Mouse (Mus musculus) hindbrain, embryonic 10.5 days (tissue): ENCODE data around the gene Myh6. TPM values are rescaled to one million over a fixed set of nuclear protein-coding genes. Genes with fewer than 3 reads are reported as not detected.
"Not testable (repeated sequence)": the region's sequence is repeated elsewhere in the genome, so short reads cannot be mapped to it uniquely, and the experiment has no call there.

ENCODE experiments used
- DNase-seq: peaks from one replicate; pipeline ENCODE4 v3.0.0-alpha.2; 2017; ENCODE audit warnings: low spot score
- H3K27ac ChIP-seq: fragments of 300-500 bp; sonication (generic); 2 replicates; pipeline ENCODE4 v1.5.1; 2016; ENCODE audit warnings: mild to moderate bottlenecking, moderate library complexity
- H3K27me3 ChIP-seq: fragments of 300-500 bp; sonication (generic); 2 replicates; pipeline ENCODE4 v1.6.1; 2016; ENCODE audit warnings: mild to moderate bottlenecking; ENCODE audit not compliant: poor library complexity, insufficient read depth, severe bottlenecking
- H3K36me3 ChIP-seq: fragments of 300-500 bp; sonication (generic); 2 replicates; pipeline ENCODE4 v1.6.1; 2016; ENCODE audit warnings: mild to moderate bottlenecking, moderate library complexity
- H3K4me1 ChIP-seq: fragments of 300-500 bp; sonication (generic); replicated peaks from 2 replicates; pipeline ENCODE4 v1.6.1; 2016; ENCODE audit warnings: mild to moderate bottlenecking
- H3K4me3 ChIP-seq: fragments of 300-500 bp; sonication (generic); 2 replicates; pipeline ENCODE4 v1.5.1; 2016; ENCODE audit warnings: mild to moderate bottlenecking, moderate library complexity
- H3K9me3 ChIP-seq: fragments of 300-500 bp; sonication (generic); 2 replicates; pipeline ENCODE4 v1.6.1; 2016; ENCODE audit warnings: mild to moderate bottlenecking, moderate library complexity
- WGBS: fragments of 180-500 bp; shearing (Covaris S2); methylation state at CpG from one replicate; pipeline ENCODE4 v1.1.7; 2016; 5-methylcytosine and 5-hydroxymethylcytosine counted together
- polyA plus RNA-seq: library from polyadenylated mRNA; unstranded; fragments of >200 nt; fragmentation: Nextera tagmentation; extraction: Ambion mirVana; gene quantifications from 2 replicates; pipeline ENCODE4 v1.2.1, GENCODE M21; 2016

Myh6 gene
- polyA plus RNA-seq, 1 experiment from 2014 or later: 0.63 TPM

- Histone ChIP-seq H3K36me3 (no peaks in the 10 kb centered on the region), H3K27me3 (peaks cover 4% of the 10 kb centered on the region; the same call in 1 of the 2 replicates), H3K9me3 (no peaks in the 10 kb centered on the region), H3K4me1 (peaks cover 37% of the 10 kb centered on the region), H3K27ac (no peak overlapping the region), H3K4me3 (no peak overlapping the region)
- 93% methylated on average over 10 of the region's 10 CpGs for WGBS
- no peak for DNase-seq
Observed at GRCm38 (mm10) chr14:54992196-54992595, 25.5 kb upstream of the Myh6 start.

- no peak for DNase-seq
- no peak overlapping the region for H3K27ac ChIP-seq
- peaks cover 15% of the 10 kb centered on the region for H3K4me1 ChIP-seq
- H3K27me3 ChIP-seq: peaks cover 4% of the 10 kb centered on the region; the same call in 1 of the 2 replicates
- H3K4me3 ChIP-seq: no peak overlapping the region
- H3K9me3 ChIP-seq: no peaks in the 10 kb centered on the region
- H3K36me3 ChIP-seq: no peaks in the 10 kb centered on the region
- WGBS: 90% methylated on average over 8 of the region's 8 CpGs
Observed at GRCm38 (mm10) chr14:54989886-54990441, 23.2 kb upstream of the Myh6 start.

GRCm38 (mm10) chr14:54988882-54989281 is 22.2 kb upstream of the Myh6 start:
- Histone ChIP-seq H3K27ac (no peak overlapping the region), H3K4me3 (no peak overlapping the region), H3K9me3 (no peaks in the 10 kb centered on the region), H3K36me3 (no peaks in the 10 kb centered on the region), H3K4me1 (peaks cover 4% of the 10 kb centered on the region), H3K27me3 (peaks cover 3% of the 10 kb centered on the region; the same call in 1 of the 2 replicates)
- 93% methylated on average over 13 of the region's 13 CpGs for WGBS
- DNase-seq: no peak

- H3K4me1 ChIP-seq, H3K9me3 ChIP-seq, H3K27ac ChIP-seq, DNase-seq, H3K4me3 ChIP-seq, H3K27me3 ChIP-seq, H3K36me3 ChIP-seq: not testable (repeated sequence)
- 94% methylated on average over 9 of the region's 9 CpGs for WGBS
Observed at GRCm38 (mm10) chr14:54988350-54988874, 21.7 kb upstream of the Myh6 start.

GRCm38 (mm10) chr14:54981934-54982333 is 15.2 kb upstream of the Myh6 start:
- Histone ChIP-seq H3K27me3 (no peaks in the 10 kb centered on the region), H3K27ac (no peak overlapping the region), H3K9me3 (no peaks in the 10 kb centered on the region), H3K36me3 (no peaks in the 10 kb centered on the region), H3K4me3 (no peak overlapping the region), H3K4me1 (no peaks in the 10 kb centered on the region)
- 98% methylated on average over 7 of the region's 7 CpGs for WGBS
- DNase-seq: no peak

GRCm38 (mm10) chr14:54978664-54979063 is 11.9 kb upstream of the Myh6 start:
- Histone ChIP-seq H3K36me3 (no peaks in the 10 kb centered on the region), H3K27me3 (peaks cover 3% of the 10 kb centered on the region; the same call in 1 of the 2 replicates), H3K9me3 (no peaks in the 10 kb centered on the region), H3K4me3 (no peak overlapping the region), H3K4me1 (peaks cover 15% of the 10 kb centered on the region), H3K27ac (no peak overlapping the region)
- no peak for DNase-seq
- WGBS: 86% methylated on average over 8 of the region's 8 CpGs

GRCm38 (mm10) chr14:54976633-54977032 is 9.9 kb upstream of the Myh6 start, which contains the start of gene Gm17428:
TSS of gene Gm17428 (plus strand) at chr14:54976933.
- H3K4me1 ChIP-seq: peaks cover 20% of the 10 kb centered on the region
- no peak for DNase-seq
- H3K36me3 ChIP-seq: no peaks in the 10 kb centered on the region
- H3K27me3 ChIP-seq: peaks cover 3% of the 10 kb centered on the region; the same call in 1 of the 2 replicates
- no peak within 1 kb of the TSS for H3K27ac ChIP-seq
- no peak within 1 kb of the TSS for H3K4me3 ChIP-seq
- WGBS: 86% methylated on average over 1 of the region's 1 CpGs
- no peaks in the 10 kb centered on the region for H3K9me3 ChIP-seq

GRCm38 (mm10) chr14:54974068-54974791 is 7.5 kb upstream of the Myh6 start:
- Histone ChIP-seq H3K4me3 (no peak overlapping the region), H3K36me3 (no peaks in the 10 kb centered on the region), H3K4me1 (peaks cover 20% of the 10 kb centered on the region), H3K27me3 (peaks cover 3% of the 10 kb centered on the region; the same call in 1 of the 2 replicates), H3K9me3 (no peaks in the 10 kb centered on the region), H3K27ac (peak overlapping the region; percentile 69)
- 77% methylated on average over 6 of the region's 6 CpGs for WGBS
- DNase-seq: no peak

GRCm38 (mm10) chr14:54972786-54973185 is 6.1 kb upstream of the Myh6 start:
- not testable (repeated sequence) for H3K27me3 ChIP-seq, H3K36me3 ChIP-seq, H3K27ac ChIP-seq, H3K4me3 ChIP-seq, DNase-seq, H3K9me3 ChIP-seq
- peaks cover 20% of the 10 kb centered on the region for H3K4me1 ChIP-seq
- WGBS: 92% methylated on average over 11 of the region's 11 CpGs

GRCm38 (mm10) chr14:54968344-54968743 is 1.6 kb upstream of the Myh6 start:
- no peaks in the 10 kb centered on the region for H3K9me3 ChIP-seq
- peaks cover 1% of the 10 kb centered on the region for H3K4me1 ChIP-seq
- no peak for DNase-seq
- H3K27ac ChIP-seq: no peak overlapping the region
- no peak overlapping the region for H3K4me3 ChIP-seq
- no peaks in the 10 kb centered on the region for H3K27me3 ChIP-seq
- no peaks in the 10 kb centered on the region for H3K36me3 ChIP-seq

GRCm38 (mm10) chr14:54967874-54968273 is 1.1 kb upstream of the Myh6 start:
- H3K4me3 ChIP-seq: no peak overlapping the region
- no peaks in the 10 kb centered on the region for H3K9me3 ChIP-seq
- no peaks in the 10 kb centered on the region for H3K4me1 ChIP-seq
- H3K36me3 ChIP-seq: no peaks in the 10 kb centered on the region
- no peaks in the 10 kb centered on the region for H3K27me3 ChIP-seq
- 85% methylated on average over 3 of the region's 3 CpGs for WGBS
- H3K27ac ChIP-seq: no peak overlapping the region
- DNase-seq: no peak

- Histone ChIP-seq H3K27ac (no peak overlapping the region), H3K27me3 (no peaks in the 10 kb centered on the region; the same call in 1 of the 2 replicates), H3K4me3 (no peak overlapping the region), H3K36me3 (no peaks in the 10 kb centered on the region), H3K9me3 (no peaks in the 10 kb centered on the region), H3K4me1 (peaks cover 6% of the 10 kb centered on the region)
- WGBS: 82% methylated on average over 6 of the region's 6 CpGs
- DNase-seq: no peak
Observed at GRCm38 (mm10) chr14:54965631-54966030, 1.1 kb downstream of the Myh6 start.

- H3K9me3 ChIP-seq: no peaks in the 10 kb centered on the region
- H3K27ac ChIP-seq: no peak overlapping the region
- H3K4me3 ChIP-seq: no peak overlapping the region
- peaks cover 10% of the 10 kb centered on the region for H3K4me1 ChIP-seq
- H3K36me3 ChIP-seq: no peaks in the 10 kb centered on the region
- 82% methylated on average over 15 of the region's 15 CpGs for WGBS
- DNase-seq: no peak
- H3K27me3 ChIP-seq: no peaks in the 10 kb centered on the region; the same call in 1 of the 2 replicates
Observed at GRCm38 (mm10) chr14:54965044-54965443, 1.7 kb downstream of the Myh6 start.
